Mouse (Mus musculus) layer of hippocampus, adult 18-20 months (tissue): Measurements from ENCODE around the gene Lzic. TPM values are rescaled to one million over a fixed set of nuclear protein-coding genes. Genes with fewer than 3 reads are reported as not detected.

Experiments used
- DNase-seq, 2 experiments: peaks; one replicate each; pipeline ENCODE4 v3.0.0; 2022; ENCODE audit warnings: low spot score in 2 of 2
- total RNA-seq, 2 experiments: library from RNA; stranded (reverse); gene quantifications; 2 replicates each; pipeline ENCODE4 v1.2.3; 2021

Gene Lzic
- total RNA-seq, 2 experiments from 2014 or later: 14.1 to 14.2 TPM

DNA sequence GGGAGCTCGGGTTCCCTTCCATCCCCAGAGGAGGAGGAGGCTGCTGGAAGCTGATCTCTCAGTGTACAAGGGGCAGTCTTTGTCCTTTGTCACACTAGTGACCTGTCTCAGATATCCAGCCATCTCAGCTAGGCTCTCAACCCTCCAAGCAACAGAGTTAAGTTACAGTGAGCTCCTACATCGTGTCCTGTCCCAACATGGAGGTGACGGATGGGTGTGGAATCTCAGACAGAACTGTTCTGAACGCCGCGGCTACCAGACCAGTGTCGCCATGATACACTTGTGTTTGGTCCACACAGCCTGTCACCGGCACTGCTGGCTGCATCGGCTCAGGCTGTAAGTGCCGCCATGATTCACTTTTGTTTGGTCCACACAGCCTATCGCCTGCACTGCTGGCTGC lies 8.0 kb upstream of the Lzic start, which contains the start of gene Tmem274:
Tmem274 (plus strand) TSS at position 301 of the 400 bp plus-strand sequence.
- DNase-seq: no peak

DNA sequence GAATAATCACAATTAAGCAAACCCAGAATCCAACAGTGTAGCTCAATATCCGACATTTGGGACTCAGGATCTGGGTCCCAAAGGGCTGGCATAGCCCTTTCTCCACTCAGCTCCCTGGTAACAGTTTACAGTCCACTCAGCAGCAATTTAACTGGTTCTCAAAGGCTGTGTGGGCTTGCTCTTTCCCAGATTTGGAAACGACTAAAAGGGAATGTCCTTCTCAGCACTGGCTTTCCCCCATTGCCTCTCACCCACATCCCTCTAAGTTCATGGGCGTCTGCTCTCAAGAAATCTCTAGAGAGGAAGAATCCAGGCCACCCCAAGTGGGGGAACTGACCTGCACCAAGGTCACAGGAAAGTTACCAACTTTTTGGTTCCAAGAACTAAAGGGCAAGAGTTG lies 463 bp upstream of the Lzic start:
- peak; percentile 9 to 10 for DNase-seq

DNA sequence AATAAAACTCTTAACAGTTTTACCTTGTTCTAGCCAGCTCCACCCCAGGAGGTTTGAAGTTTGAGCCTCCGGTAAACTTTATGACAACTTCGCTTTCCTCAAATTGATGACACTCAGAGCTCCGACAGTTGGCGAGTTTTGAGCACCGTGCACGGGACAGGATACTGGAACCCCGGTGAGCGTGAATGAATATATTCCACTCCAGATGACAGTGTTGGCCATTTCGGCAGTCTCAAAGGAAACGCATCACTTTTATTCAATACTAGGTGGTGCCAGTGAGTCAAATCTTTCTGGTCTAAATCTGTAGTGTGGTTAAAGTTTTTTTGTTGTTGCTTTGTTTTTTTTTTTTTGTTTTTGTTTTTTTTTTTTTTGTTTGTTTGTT lies 787 bp downstream of the Lzic start:
- DNase-seq: peak in 1 of 2 experiments; percentile 33

DNA sequence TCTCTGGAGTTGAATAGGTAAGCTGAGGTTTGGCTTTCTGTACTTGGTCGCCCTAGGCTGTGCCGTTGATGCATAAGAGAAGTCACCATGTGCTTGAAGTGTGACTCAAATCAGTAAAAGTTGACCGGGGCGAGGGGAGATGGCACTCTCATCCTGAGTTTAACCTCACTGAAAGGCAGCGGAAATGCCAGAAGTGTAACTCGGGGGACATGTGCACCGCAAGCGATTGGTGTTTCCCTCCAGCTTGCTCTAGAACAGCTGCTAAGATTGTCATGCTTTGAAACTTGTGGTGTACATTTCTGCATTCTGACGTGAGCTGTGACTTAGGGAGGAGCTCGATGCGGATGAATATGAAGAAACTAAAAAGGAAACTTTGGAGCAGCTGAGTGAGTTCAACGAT lies 2.7 kb downstream of the Lzic start:
- DNase-seq: no peak

DNA sequence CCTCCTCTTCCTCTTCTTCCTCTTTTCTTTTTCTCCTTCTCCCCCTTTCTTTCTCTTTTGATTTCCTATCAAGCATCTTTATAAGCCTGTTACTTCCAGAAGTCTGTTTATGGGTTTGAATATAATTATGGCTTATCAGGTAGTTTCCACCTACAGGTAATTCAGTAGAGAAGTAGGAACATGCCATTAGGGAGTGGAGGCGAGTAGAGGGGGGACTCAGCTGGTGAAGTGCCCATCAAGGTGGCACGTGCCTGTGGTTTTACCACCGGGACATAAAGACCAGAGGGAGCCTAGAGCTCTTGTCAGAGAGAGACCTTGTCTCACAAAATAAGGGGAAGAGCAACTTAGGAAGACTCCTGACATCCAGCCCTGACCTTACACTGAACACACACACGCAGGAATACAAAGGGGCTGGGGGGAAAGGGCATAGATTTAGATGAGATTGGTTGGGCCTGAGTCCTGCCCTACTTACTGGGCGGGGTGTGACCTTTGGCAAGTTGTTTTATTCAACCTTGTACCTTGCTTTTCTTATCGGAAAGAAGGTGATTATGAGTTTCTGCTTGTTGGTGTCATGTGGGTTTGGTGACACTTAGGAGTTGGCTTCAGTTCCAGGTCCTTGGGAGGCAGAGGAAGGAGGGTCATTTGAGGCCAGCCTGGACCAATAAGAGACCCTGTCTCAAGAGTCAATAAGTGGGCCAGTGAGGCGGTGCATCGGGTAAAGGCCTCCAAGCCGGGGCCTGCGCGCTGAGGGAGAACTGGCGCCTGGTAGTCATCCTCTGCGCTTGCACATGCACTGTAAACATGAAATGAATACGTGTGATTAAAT lies 4.6 kb downstream of the Lzic start:
- no peak for DNase-seq

DNA sequence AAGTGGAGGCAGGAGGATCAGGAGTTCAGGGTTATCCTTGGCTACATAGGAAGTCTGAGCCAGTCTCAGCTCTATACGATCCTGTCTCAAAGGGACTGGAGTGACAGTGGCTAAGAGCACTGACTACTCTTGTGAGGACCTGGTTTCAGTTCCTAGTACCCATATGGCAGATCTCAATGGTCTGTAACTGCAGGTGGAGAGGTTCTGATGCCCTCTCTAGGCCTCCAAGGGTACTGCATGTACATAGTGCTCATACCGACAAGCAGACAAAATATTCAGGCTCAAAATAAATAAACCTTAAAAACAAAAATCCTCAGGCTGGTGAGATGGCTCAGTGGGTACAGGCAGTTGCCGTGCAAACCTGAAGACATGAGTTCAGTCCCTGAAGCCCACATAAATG lies 6.1 kb downstream of the Lzic start:
- DNase-seq: no peak

DNA sequence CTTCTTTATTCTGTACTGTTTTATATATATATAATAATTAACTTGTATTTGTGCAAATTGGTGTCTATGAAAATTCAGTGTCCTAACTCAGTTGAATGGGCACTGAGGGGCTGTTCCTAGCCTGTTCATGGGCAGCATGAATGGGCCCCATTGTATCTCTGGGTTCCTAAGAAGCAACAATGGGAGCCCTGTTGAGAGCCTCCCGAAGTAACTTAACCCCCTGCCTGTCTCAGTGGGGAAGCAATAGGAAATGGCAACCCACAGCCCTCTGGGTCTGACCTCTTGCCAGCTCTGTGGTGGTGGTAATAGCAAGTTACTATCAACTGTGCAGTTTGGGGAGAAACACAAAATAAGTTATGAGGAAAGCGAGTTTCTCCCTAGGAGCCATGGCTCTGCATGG lies 11.6 kb downstream of the Lzic start:
- DNase-seq: peak in 1 of 2 experiments; percentile 41

DNA sequence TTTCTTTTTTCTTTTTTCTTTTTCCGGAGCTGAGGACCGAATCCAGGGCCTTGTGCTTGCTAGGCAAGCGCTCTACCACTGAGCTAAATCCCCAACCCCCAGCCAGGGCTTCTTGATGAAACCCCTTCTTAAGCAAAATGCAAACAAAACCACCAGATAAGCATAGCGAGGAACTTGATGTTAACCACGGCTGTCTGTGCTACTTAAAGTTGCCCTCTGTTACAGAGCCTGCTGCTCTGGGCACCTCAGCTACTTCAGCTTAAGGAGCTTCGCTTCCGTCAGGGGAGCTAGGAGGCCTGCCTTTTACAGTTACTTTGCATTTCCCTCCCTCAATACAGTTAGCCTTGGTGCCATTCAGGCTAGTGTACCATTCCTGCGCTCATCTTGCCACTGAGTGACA lies 13.9 kb downstream of the Lzic start:
- no peak for DNase-seq

DNA sequence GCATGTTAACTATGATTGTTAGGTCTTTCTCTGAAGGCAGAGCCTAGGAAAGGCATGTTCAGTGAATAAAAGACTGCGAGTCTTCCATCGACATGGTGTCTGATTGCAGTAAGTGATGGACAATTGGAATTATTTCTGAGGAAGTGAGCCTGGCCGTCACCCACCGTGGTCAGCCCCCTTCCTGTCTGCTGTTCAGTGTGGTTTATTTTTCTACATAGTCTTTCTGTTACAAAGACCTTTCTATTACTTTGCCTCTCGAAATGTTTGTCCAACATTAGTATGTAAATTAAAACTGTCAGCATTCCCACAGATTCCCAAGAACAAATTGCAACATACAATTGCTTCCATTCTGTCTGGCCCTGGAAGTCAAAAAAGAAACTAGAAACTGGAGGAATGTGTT lies 14.8 kb downstream of the Lzic start:
- DNase-seq: no peak

DNA sequence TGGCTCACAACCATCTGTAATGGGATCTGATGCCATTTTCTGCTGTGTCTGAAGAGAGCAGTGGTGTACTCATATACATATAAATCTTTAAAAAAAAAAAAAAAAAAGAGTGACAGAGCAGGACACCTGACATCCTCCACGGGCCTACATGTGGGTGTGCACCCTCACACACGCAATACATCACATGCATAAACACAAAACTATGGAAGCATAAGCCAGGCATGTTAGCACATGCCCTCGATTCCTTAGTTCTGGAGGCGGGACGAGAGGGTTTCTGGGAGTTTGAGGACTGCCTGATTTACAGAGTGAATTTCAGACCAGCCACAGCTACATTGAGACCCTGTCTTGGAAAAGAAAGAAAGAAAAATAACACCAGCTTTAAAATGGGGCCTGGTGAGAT lies 19.3 kb downstream of the Lzic start:
- DNase-seq: no peak

DNA sequence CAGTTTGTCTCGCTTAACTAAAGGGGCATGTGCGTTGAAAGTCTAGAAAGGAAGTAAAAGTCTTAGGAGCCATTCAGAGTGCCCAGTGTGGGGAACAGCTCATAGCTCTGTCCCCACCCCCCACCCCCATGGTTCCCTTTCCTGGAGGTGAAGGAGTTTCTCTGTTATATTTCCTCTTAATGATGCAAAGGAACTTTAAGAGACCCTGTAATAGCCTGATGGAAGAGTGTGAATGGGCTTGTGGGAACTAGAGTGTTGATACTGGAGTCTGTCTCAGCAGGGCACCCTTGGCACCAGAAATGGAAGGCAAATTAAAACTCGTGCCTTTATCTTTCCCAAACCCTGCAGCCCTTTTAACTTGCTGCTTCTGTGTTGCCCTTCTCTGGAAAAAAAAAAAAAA lies 19.8 kb downstream of the Lzic start:
- no peak for DNase-seq

DNA sequence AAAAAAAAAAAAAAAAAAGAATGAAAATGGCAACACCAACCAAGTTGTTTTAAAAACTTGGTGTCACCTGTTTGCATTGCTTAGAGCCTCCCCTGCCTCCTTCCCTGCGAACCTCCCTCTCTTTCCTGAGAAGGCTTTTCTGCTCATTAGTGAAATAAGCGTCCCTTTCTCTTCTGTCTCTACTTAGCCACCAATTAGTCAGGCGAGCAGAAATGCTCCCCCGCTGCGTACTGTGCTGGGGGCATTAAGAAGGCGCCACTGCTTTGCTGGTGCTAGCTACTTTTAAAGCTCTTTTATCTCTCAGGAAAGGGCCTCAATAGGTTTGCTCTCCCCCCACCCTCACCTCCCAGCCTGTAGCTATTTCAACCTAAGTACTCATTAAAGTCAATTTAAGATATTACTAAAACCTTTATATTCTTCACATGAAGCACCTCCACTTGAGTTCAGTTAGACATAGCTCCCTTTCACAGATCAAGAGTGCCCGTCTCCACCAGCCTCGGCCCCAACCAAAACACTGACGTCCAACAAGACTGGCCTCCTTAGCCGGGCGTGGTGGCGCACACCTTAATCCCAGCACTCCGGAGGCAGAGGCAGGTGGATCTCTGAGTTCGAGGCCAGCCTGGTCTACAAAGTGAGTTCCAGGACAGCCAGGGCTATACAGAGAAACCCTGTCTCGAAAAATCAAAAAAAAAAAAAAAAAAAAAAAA lies 20.4 kb downstream of the Lzic start:
- DNase-seq: no peak

DNA sequence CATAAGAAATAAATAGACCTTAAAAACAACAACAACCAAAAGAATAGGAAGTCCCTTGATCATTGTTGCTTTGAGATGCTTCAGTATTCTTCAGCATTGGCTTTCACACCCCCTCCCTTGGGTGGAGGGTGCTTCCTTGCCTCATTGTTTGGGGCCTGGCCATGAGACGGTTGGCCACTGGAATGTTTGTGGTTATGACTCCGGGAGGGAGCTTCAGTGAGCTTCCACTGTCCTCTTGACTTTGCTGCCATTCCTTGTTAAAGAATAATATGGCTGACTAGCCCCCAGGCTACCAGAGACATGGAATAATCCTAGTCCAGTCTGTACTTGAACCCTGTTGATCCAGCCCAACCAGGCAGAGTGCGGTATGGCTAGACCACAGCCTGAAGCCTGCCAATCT lies 21.9 kb downstream of the Lzic start:
- DNase-seq: no peak

DNA sequence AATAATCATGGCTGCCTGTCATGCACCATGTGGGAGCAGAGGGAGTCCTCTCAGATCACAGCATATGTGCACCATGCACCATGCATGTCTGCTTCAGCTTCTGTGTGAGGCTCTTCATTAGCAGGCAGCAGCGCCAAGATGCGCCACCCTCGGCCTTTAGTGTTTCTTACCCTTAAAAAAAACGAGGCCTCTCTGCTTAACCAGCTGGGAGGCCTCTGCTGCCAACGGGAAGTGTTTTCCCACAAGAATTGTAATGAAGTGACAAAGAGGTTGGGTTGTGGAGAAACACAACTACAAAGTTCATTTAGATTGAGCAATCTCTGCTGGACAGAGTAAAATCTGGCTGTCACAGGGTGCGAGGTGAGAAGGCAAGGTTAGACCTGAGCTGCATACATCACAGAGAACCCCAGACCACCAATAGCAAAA lies 26.2 kb downstream of the Lzic start:
- DNase-seq: peak in 1 of 2 experiments; percentile 41

DNA sequence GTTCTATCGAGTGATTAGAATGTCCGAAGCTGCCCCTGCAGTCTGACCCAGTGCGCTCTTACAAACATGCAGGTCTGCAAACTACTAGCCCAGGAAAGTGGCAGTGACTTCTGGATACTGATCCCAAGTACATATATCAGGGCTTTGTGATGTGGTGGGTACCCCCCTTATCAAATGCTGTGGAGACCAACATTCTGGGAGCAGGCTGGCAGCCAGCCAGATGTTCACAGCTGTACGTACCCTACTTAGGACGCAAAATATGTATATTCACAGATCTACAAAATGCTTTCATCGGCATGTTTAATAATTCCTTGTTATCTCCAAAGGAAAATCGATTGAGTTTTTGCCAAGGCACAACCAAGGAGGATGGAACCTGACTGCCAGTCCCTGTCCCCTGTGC lies 27.0 kb downstream of the Lzic start:
- no peak for DNase-seq

DNA sequence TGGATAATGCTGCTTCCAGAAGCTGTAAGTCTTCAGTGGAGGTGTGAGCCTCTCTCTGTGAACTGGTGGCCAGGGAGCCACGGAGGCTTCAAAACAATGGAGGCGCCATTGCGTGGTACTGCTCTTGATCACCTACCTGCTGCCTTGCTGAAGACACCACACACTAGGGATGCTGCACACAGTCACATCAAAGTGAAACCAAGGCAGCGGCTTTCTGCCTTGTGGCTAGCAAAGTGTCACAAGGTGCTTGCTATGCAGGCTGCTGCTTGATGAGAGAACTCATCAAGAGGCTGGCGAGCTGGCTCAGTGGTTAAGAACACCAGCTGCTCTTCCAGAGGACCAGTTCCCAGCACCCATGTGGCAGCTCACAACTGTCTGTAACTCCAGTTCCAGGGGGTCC lies 30.7 kb downstream of the Lzic start:
- no peak for DNase-seq

DNA sequence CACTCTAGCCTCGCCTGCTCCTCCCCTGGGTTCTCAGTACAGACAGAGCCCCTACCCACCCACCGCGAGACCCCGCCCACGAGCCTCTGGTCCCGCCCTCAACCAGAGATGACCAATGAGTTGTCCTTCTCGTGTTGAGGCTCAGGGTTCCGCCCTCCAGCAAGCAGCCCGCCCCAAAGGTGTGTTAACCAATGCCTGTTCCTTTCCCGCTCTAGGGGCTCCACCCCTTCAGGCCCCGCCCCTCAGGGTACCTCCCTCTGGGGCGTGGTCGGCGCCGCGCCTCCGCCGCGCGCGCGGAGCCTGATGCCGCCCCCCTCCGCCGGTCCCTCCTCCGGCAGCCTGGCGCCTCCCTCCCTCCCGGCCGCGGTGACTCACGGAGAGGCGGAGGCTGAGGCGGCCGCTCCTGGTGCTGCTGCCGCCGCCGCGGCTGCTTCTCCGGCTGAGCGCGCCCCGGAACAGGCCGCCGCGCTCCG lies 32.9 kb downstream of the Lzic start, which contains the start of gene Ctnnbip1:
Ctnnbip1 (plus strand) TSS at position 369 of the 473 bp plus-strand sequence.
- peak; percentile 95 to 96 for DNase-seq

DNA sequence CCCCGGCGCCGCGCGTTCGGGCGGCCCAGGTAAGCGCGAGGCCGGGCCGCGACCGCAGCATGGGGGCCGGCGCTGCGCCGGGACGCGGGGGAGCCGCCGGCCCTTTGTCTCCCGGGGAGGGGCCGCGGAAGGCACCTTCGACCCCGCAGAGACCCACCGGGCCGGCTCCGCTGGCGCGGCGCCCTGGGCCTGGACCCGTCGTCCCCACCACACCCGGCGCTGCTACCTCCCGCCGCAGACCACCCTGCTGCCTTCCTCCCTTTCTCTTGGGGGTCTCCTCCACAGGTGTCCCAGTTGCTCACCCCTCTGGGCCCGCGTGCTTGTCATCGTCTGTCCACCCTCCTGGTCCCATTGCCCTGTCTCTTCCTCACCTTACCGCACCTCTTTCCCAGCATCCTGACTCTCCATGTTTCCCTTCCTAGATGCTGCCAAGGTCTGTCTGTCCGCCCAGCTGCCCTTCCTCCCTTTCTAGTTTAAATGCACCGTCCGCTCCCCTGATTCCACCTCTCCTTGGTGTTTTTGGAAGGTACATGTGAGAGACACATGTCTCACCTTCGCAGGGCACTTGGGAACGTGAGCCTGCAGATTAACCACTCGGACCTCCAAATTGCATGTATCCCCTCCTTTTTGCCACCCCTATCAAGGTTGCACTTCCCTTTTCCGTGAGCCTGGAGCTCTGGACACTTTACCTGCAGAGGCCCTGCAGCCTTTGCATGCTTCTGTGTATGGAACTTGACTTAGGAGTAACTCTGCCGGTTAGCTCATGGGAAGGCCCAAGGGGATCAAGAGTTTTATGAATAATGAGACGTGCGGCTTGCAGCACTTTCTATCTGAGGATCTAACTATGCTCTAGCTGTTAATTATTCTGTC lies 33.6 kb downstream of the Lzic start:
- DNase-seq: no peak

DNA sequence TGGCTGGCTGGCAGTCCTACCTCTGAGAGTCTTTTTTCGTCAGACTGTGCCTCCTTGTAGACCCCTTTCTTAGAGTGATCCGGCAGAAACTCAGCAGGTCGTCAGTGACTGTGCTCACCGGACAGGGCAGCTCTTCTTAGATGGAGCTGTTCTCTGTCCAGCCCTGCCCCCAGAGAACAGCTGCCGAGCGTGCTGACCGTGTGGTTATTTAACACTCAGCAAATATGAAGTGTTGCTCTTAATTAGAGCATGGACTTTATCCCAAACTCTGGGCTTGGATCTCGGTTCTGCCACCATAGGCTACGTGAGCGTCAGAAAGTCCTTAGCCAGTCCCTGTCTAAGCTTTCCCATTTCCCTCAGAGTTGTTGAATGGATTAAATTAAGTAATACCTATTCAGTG lies 36.2 kb downstream of the Lzic start:
- no peak for DNase-seq

DNA sequence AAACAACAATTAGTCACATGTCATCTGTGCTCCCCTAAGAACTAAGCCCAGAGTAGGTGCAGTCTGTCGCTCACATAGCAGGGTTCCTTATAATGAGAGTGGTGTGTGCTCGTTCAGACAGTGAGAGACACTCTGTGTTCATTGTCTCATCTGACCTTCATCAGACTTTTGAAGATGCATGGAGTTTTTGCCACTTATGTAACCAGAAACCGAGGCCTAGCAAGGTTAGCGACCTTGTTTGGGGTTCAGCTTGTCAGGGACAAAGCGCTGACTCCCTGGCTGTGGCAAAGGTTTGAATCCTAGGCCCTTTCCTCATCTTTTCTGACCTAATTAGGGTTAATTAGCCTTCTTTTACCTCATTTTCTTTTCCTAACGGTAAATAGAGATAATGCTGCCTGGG lies 38.9 kb downstream of the Lzic start:
- no peak for DNase-seq

DNA sequence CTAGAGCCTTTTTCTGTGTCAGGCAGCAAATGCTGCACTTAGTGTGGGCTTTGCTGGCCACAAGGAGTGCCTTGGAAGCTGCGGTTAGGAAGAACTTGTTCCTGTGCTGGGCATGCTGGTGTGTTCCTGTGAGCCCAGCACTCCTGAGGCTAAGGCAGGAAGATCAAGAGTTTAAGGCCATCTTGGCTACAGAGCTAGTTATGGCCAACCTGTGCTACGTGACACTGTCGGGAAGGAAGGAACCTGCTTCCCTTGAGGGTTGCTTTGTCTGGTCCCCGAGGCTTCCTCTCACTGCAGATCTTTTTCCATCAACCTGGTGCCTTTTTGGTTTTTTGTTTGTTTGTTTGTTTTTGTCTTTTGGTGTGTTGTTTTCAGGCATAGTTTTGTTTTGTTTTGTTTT lies 40.1 kb downstream of the Lzic start:
- no peak for DNase-seq
